Mouse (Mus musculus) mesoderm, embryonic 11.5 days (tissue): Measurements from ENCODE around the gene Six6.
A peak's percentile ranks its signal among the peaks of the same experiment; 100 is the strongest.

Experiments
- DNase-seq: peaks from one replicate; pipeline ENCODE4 v3.0.0-alpha.2; 2012; ENCODE audit warnings: low read depth, low spot score

Six6 gene

GRCm38 (mm10) chr12:72957829-72958424 is 18.2 kb downstream of the Six6 start:
- no peak for DNase-seq

- no peak for DNase-seq
These were observed 18.8 kb downstream of the Six6 start for GRCm38 (mm10) chr12:72958446-72958845.

GRCm38 (mm10) chr12:72962761-72963160 is 23.1 kb downstream of the Six6 start:
- no peak for DNase-seq

GRCm38 (mm10) chr12:72967541-72967940 is 27.8 kb downstream of the Six6 start:
- no peak for DNase-seq

- no peak for DNase-seq
These were observed 30.9 kb downstream of the Six6 start for GRCm38 (mm10) chr12:72970620-72971019.

- DNase-seq, result peak; percentile 45
These were observed 33.5 kb downstream of the Six6 start for GRCm38 (mm10) chr12:72973161-72973560.

- DNase-seq, result no peak
These were observed 36.5 kb downstream of the Six6 start for GRCm38 (mm10) chr12:72976172-72976571.

GRCm38 (mm10) chr12:72976718-72977117 is 37.0 kb downstream of the Six6 start:
- peak; percentile 86 for DNase-seq

- no peak for DNase-seq
These were observed 38.2 kb downstream of the Six6 start for GRCm38 (mm10) chr12:72977851-72978250.

GRCm38 (mm10) chr12:72979236-72979635 is 39.5 kb downstream of the Six6 start:
- no peak for DNase-seq

- no peak for DNase-seq
These were observed 42.9 kb downstream of the Six6 start for GRCm38 (mm10) chr12:72982616-72983015.

GRCm38 (mm10) chr12:72983071-72983857 is 43.6 kb downstream of the Six6 start:
- no peak for DNase-seq
